Mouse (Mus musculus) gastrocnemius, postnatal 36 days (tissue): ENCODE results near the gene Olfr635. TPM values are rescaled to one million over a fixed set of nuclear protein-coding genes. Genes with fewer than 3 reads are reported as not detected.
"Not testable (repeated sequence)": the region's sequence is repeated elsewhere in the genome, so short reads cannot be mapped to it uniquely, and the experiment has no call there.

Experiments
- DNase-seq, 2 experiments: peaks; one replicate each; pipeline ENCODE4 v3.0.0; 2022
- intact Hi-C: fragments of 180-260 bp; cut with DNase I; formaldehyde crosslinking; loops from one replicate; pipeline ENCODE4 v1.15.1; 2025
- long read RNA-seq, 2 experiments: library from polyadenylated mRNA; stranded (forward); transcript quantifications; one replicate each; pipeline ENCODE4 v2.0.0; 2021
- total RNA-seq, 2 experiments: library from RNA; stranded (reverse); gene quantifications; 2 replicates each; pipeline ENCODE4 v1.2.3; 2021

The Olfr635 gene
- total RNA-seq = not detected
- long read RNA-seq, experiment 1 = 0 reads
- long read RNA-seq, experiment 2 = 0 reads

DNA sequence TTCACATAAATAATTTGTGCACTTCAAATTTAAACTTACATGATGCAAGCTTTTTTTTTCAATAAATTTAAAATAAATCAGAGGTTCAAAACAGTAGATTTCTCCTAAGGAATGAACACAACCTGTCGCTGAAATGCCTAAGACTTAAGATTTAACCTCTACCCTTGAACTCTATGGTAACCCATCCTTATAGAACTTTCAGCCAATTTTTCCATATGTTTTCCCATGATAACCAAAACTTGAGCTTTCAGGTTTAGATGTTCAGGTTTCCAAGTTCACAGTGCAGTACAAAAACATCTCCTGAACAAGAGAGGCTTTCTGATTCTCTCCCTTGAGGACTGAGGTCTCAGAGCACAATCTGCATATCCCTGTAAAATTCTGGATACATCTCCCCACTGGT, at the start of gene Olfr635:
Gene Olfr635 (plus strand): TSS at position 301 of the 400 bp plus-strand sequence.
- no peak for DNase-seq
- intact Hi-C loops = no loop called here

GRCm38 (mm10) chr7:103928525-103928924, 42.4 kb upstream of the Olfr635 start, which contains the start of gene Olfr631:
TSS of gene Olfr631 (plus strand) at chr7:103928825.
- intact Hi-C loops = no loop called here
- DNase-seq = no peak

DNA sequence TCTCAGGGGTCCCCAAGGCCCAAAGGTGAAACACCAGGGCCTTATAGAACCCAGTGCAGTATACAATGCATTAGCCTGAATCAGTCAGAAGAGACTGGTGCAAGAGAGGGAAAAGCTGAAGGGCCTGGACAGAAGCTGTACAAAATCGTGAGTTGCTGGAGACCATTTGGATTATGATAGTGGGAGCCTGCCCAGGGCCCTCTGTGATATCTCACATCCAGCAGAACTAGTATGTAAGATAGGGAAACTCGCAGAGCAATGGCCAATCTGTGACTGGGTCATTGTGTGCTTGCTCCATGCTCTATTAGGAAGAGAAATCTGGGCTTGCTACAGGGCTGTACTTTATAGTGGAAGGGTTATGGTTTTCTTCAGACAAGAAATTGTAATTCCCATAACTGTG, 36.7 kb upstream of the Olfr635 start, which contains the start of gene Olfr632:
Gene Olfr632 (plus strand): TSS at position 84 of the 400 bp plus-strand sequence.
- no peak for DNase-seq
- intact Hi-C loops = no loop called here

DNA sequence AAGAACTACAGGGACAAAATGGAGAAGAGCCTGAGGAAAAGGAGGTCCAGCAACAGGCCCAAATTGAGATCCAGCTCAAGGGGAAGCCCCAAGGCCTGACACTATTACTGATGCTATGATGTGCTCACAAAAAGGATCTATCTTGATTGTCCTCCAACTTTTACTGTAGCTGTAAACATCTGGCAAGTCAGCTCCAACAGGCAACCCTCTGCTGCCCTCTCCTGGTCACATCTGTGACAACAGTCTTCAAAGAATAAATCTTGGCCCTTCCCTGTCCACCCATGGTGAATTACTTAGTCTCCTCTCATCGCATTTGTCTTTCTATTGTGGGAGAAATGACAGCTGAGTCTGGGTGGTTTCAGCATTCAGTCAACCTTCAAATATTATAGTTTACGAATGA, 28.2 kb upstream of the Olfr635 start:
- no peak for DNase-seq
- intact Hi-C loops = no loop called here

- intact Hi-C loops = no loop called here
- DNase-seq = no peak
Observed at GRCm38 (mm10) chr7:103944137-103944536, 26.8 kb upstream of the Olfr635 start, which contains the start of gene Olfr633. TSS of gene Olfr633 (plus strand) at chr7:103944437.

DNA sequence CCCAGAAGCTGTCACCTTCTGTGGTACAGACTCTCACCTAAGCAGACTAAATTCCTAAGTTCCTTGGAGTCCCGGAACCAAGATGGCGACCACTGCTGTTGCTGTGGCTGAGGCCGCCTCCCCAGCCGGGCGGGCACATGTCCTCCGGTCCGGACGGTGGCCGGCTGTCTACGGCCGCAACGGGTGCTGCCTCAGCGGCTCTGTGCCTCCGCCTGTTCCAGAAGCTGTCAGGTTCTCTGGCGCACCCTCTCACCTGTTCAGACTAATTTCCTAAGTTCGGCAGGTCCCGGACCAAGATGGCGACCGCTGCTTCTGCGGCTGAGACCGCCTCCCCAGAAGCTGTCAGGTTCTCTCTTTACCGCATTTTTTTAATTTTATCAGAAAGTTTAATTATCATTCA, 4.1 kb upstream of the Olfr635 start:
- DNase-seq, intact Hi-C loops: not testable (repeated sequence)

GRCm38 (mm10) chr7:103971782-103972181, 830 bp downstream of the Olfr635 start:
- intact Hi-C loops = no loop called here
- no peak for DNase-seq

- no peak for DNase-seq
- intact Hi-C loops = no loop called here
Observed at GRCm38 (mm10) chr7:103998446-103998845, 27.5 kb downstream of the Olfr635 start, which contains the start of gene Olfr638. TSS of gene Olfr638 (plus strand) at chr7:103998746.

GRCm38 (mm10) chr7:103999124-103999523, 28.2 kb downstream of the Olfr635 start:
- DNase-seq = no peak
- intact Hi-C loops = no loop called here

DNA sequence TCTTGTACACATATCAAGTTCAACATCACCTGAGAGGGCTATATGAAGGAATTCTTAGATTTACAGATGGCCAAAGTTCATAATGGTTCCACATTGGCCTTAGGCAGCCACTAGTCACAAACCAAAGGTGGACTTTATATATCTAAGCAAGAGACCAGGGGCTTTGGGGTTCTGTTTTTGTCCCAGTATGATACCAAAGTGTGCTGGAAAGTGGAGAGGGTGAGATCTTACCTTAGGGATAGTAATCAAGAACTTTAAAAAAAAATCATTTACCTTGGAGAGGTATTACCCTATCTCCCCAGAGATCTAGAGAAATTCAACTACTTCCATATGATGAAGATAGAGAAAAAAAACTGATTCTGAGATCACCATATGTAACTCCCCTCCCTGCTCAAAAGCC, 46.3 kb downstream of the Olfr635 start, which contains the start of gene Olfr639:
Gene Olfr639 (minus strand): TSS at position 101 of the 400 bp plus-strand sequence.
- no peak for DNase-seq
- intact Hi-C loops = no loop called here

GRCm38 (mm10) chr7:104018953-104019352, 48.0 kb downstream of the Olfr635 start:
- intact Hi-C loops = no loop called here
- no peak for DNase-seq

DNA sequence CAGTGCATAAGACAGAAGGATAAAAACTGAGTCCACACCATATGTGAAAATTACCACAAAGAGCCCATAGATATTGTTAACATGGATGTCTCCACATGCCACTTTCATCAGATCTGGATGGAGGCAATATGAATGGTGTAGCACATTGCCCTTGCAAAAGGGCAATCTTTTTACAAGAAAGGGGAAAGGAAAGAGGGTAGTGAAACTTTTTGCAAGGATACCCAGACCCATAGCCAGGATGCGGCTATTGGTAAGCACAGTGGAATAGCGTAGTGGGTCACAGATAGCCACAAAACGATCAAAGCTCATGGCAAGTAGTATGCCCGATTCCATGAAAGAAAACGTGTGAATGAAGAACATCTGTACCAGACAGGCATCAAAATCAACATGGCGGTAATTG, 50.7 kb downstream of the Olfr635 start:
- intact Hi-C loops = no loop called here

DNA sequence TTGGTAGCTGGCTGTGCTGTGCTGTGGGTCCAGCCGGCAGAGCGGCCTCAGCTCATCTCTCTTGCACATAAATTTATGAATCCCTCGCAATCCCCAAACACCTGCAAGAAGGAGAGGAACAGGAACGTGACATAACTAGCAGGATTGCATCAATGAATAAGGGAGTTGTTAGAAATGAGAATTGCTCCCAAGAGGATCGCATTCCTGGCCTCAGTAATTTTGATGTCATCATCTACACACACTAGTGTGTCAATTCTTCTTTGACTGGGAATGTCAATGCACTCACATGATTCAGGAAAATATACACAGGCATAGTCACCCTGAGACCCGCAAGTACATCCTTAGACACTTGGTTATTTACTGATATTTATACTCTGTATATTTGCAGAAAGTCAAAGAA, 54.5 kb downstream of the Olfr635 start, which contains the start of gene Olfr640:
Gene Olfr640 (minus strand): TSS at position 101 of the 400 bp plus-strand sequence.
- no peak for DNase-seq
- intact Hi-C loops = no loop called here

More for the DNA sequence above, 50.7 kb downstream of the Olfr635 start:
- DNase-seq = no peak

DNA sequence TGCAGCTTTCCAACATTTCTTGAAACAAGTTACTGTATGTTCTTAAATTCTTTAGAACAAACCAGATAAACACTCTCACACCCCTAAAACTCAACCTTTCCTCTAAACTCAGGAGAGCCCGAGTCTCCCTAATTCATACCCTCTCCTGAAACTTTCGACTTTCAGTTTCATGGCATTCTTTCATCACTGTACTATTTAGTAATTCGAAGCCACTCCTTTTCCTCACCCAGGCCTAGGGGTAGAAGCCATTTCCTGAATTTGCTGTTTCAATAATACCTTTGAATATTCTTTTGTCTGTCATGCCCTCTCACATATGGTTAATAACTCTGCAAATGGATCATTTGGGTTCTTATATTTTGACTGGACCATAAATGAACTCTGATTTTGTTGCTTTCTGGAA, 56.0 kb downstream of the Olfr635 start:
- intact Hi-C loops = no loop called here

DNA sequence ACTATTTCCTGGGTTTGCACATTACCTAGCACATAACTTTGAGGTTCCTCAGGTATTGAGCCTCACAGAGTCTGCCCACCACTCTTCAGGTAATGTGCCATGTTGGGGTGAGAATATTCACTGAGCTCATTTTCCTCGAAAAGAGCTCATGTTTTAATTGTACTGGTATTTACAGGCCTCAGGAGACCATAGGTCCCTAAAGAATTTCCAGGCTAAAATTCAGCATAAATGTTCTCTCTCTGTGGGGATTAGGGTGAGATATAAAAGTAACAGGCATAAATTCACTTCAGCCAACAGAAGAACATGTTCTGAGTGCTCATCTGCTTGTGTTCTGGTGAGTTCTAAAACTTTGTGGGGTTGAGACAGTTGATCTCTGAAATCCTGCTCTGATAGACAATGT, 64.2 kb downstream of the Olfr635 start, which contains the start of gene Olfr641:
Gene Olfr641 (plus strand): TSS at position 301 of the 400 bp plus-strand sequence.
- DNase-seq = no peak
- intact Hi-C loops = no loop called here

More for the DNA sequence above, 56.0 kb downstream of the Olfr635 start:
- DNase-seq = no peak

Other genes starting within 250 kb of the Olfr635 start
- gene Olfr628, start 240.8 kb upstream of the Olfr635 start, total RNA-seq = not detected
- not detected for gene Olfr629, start 226.2 kb upstream of the Olfr635 start, total RNA-seq
- gene Olfr630, start 213.8 kb upstream of the Olfr635 start, total RNA-seq = not detected
- not detected for gene Olfr69, start 199.6 kb upstream of the Olfr635 start, total RNA-seq
- not detected for gene Olfr68, start 191.5 kb upstream of the Olfr635 start, total RNA-seq
- not detected for gene Olfr67, start 179.3 kb upstream of the Olfr635 start, total RNA-seq
- gene Hbb-bt, start 157.2 kb upstream of the Olfr635 start, total RNA-seq = 10 to 100 TPM; 28.4 to 35.6 TPM
- gene Hbb-bs, start 143.1 kb upstream of the Olfr635 start, total RNA-seq = 100 to 1,000 TPM; 266 to 399 TPM
- not detected for gene Hbb-bh2, start 130.6 kb upstream of the Olfr635 start, total RNA-seq
- not detected for gene Hbb-bh1, start 128.0 kb upstream of the Olfr635 start, total RNA-seq
- not detected for gene Hbb-y, start 117.9 kb upstream of the Olfr635 start, total RNA-seq
- gene Olfr66, start 84.9 kb upstream of the Olfr635 start, total RNA-seq = not detected
- gene Olfr64, start 76.7 kb upstream of the Olfr635 start, total RNA-seq = not detected
- gene Olfr65, start 67.7 kb upstream of the Olfr635 start, total RNA-seq = not detected
- gene Olfr631, start 42.3 kb upstream of the Olfr635 start, total RNA-seq = not detected
- gene Olfr632, start 36.8 kb upstream of the Olfr635 start, total RNA-seq = not detected
- gene Olfr633, start 26.7 kb upstream of the Olfr635 start, total RNA-seq = not detected
- not detected for gene Olfr638, start 27.6 kb downstream of the Olfr635 start, total RNA-seq
- not detected for gene Olfr639, start 46.2 kb downstream of the Olfr635 start, total RNA-seq
- not detected for gene Olfr640, start 54.4 kb downstream of the Olfr635 start, total RNA-seq
- not detected for gene Olfr641, start 64.3 kb downstream of the Olfr635 start, total RNA-seq
- gene Olfr642, start 81.5 kb downstream of the Olfr635 start, total RNA-seq = not detected
- not detected for gene 4930516K23Rik, start 90.3 kb downstream of the Olfr635 start, total RNA-seq
- gene Olfr644, start 100.7 kb downstream of the Olfr635 start, total RNA-seq = not detected
- gene Olfr645, start 114.3 kb downstream of the Olfr635 start, total RNA-seq = not detected
- not detected for gene Olfr646, start 133.7 kb downstream of the Olfr635 start, total RNA-seq
- gene Ubqln5, start 158.7 kb downstream of the Olfr635 start, total RNA-seq = not detected
- gene Olfr643, start 166.3 kb downstream of the Olfr635 start, total RNA-seq = not detected
- gene Ubqln3, start 172.1 kb downstream of the Olfr635 start, total RNA-seq = not detected
- gene Ubqlnl, start 179.4 kb downstream of the Olfr635 start, total RNA-seq = not detected
- gene Olfm5, start 193.7 kb downstream of the Olfr635 start, total RNA-seq = not detected
- not detected for gene Olfr648, start 212.2 kb downstream of the Olfr635 start, total RNA-seq
- not detected for gene Olfr649, start 224.8 kb downstream of the Olfr635 start, total RNA-seq
- under 1 TPM in 1 of 2 experiments, not detected in 1; 0.20 TPM for gene Trim6, start 247.6 kb downstream of the Olfr635 start, total RNA-seq